Mouse (Mus musculus) gastrocnemius, postnatal 14 days (tissue): ENCODE results near the gene Rhbdl1. TPM values are rescaled to one million over a fixed set of nuclear protein-coding genes. Genes with fewer than 3 reads are reported as not detected.
A peak's percentile ranks its signal among the peaks of the same experiment; 100 is the strongest.
"Not testable (repeated sequence)": the region's sequence is repeated elsewhere in the genome, so short reads cannot be mapped to it uniquely, and the experiment has no call there.

ENCODE experiments used
- DNase-seq: peaks from one replicate; pipeline ENCODE4 v3.0.0; 2021; ENCODE audit warnings: mixed read lengths
- intact Hi-C: fragments of 180-260 bp; cut with DNase I; formaldehyde crosslinking; loops from one replicate; pipeline ENCODE4 v1.15.1; 2025; ENCODE audit warnings: low total_unique reads
- total RNA-seq, 2 experiments: library from RNA; stranded (reverse); gene quantifications; 2 replicates each; pipeline ENCODE4 v1.2.3; 2021

Gene Rhbdl1
- total RNA-seq, 2 experiments from 2014 or later = 11.7 to 12.0 TPM

DNA sequence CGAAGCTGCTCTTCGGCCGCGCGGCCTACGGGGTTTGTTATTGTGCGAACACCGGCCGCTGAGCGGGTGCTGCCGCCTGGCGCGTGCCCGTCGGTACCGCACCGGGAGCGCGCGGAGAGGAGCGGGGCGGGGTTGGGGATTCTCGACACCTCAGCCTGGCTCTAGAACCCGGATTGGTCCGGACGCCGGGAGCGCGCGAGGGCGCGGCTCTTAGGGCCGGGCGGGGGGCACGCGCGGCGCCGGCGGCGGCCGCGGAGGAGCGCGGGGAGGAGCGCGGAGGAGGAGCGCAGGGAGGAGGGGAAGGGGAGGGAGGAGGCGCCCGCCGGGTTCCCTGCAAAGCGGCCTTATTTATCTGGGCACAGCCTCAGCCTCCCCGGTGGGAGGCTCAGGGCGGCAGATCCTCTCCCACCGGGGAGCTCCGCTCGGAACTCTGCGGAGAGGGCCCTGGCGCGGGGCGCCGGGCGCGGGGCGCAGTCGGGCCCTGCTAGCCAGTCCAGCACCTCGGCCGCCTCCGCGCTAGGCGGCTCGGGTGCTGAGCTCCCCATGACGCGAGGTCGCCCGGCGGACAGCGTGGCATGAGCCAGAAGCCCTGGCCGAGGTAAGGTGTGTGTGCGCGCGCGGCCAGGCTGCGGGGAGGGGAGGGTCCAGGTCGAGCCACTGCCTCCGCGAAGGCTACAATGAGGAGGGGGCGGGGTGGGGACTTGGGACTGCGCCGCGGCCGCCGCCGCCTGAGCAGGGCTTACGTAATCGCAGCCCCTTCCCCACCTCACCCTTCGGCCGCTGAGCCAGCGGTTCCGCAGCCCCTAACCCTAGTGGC, 28.1 kb downstream of the Rhbdl1 start, which contains the start of gene Fbxl16:
Gene Fbxl16, plus strand, starts transcription at position 297 of the 817 bp plus-strand sequence.
- intact Hi-C loops = no loop called here
- peak; percentile 64 for DNase-seq

DNA sequence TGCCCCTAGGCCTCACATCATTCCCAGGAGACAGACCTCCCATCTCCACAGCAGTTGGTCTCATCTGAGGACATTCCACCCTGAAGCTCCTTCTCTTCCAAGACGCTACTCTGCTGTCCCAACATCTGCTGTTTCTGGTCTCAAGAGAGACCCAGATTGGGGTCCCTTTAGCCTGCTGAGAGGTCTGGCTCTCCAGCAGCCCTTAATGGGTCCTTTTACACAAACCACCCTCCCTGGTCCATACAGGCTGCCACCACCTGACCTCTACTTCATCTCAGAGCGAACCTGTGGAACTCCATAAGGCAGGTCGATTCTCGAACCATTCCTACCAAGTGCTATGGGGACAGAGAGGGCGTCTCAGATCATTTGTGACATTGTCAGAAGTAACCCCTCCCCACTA, 29.1 kb downstream of the Rhbdl1 start:
- intact Hi-C loops = no loop called here
- DNase-seq = no peak

DNA sequence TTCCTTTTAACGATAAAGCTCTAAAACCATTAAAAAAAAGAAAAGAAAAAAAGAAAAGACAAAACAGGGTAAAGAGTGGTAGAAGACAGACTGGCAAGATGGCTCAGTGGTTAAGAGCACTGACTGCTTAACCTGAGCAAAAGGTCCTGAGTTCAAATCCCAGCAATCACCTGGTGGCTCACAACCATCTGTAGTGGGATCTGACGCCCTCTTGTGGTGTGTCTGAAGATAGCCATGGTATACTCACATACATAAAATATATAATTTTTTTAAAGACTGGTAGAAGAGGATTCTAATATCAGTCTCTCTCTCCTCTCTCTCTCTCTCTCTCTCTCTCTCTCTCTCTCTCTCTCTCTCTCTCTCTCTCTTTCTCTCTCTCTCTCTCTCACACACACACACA, 29.6 kb downstream of the Rhbdl1 start:
- intact Hi-C loops, DNase-seq: not testable (repeated sequence)

DNA sequence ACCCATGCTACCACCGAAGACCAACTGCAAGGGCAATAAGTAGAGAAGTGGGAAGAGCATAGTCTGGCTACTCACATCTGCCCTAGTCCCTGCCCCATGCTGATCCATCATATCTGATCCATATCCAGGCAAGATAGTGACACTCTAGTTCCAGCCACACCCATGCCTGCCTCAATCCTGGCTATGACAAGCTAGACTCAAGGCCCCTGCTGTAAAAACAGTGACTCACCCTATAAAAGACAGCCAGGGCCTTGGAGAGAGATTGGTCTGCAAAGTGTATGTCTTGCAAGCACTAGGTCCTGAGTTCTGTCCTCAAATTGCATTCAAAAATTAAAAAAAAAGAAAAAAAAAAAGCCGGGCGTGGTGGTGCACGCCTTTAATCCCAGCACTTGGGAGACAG, 30.6 kb downstream of the Rhbdl1 start:
- DNase-seq = no peak
- intact Hi-C loops = no loop called here

DNA sequence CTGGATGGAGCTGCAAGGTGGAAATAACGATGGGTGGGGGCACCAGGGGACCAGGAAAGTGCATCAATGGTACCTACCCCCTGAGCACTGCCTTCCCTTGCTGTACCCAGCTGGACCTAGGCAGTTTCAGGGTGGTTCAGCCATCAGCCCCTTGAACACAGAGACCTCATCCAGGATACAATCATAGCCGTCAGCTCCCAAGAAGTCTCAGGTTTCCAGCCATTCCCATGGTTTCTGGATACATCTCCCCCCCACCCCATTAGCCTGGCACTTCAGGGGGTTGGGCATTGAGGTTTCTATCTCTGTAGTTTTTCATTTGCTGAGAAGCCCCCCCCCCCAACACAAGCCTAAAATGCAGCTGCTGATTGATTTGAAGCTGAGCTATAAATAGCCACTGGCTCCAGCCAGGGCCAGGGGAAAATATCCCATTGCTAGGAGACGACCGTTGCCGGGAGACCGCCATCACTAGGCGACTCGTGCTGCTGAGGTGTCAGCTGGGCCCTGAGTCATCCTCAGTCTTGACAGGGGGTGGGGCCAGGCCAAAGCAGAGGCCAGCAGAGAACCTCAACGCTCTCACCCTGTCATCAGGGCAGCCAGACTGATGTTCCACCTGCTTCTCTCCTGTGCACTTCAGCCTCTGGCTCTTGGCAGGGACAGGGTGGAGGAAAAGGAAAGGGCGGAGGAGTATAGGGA, 34.1 kb downstream of the Rhbdl1 start:
- intact Hi-C loops = loop anchor here (2.0 kb wide), 1 partner anchor 30 kb away; the partner anchor contains the start of gene Narfl
- peak; percentile 70 for DNase-seq

DNA sequence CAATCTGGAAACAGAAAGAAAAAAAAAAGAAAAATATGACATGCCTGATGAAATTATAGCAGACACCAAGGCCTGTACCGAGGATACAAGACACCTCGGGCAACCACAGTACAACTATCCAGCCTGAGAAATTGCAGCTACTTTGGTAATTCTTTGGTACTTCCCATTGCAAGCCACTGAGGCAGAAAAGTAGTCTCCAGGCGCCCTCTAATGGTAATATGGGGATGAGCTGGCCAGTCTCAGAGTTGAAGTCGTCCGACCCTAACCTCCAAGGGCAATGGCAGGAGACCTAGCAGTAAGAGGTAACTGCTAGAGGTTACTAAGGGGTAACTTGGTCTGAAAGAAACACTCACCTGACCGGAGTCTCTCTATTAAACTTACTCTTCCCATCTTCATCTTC, 36.1 kb downstream of the Rhbdl1 start:
- intact Hi-C loops = no loop called here
- DNase-seq = peak; percentile 52

DNA sequence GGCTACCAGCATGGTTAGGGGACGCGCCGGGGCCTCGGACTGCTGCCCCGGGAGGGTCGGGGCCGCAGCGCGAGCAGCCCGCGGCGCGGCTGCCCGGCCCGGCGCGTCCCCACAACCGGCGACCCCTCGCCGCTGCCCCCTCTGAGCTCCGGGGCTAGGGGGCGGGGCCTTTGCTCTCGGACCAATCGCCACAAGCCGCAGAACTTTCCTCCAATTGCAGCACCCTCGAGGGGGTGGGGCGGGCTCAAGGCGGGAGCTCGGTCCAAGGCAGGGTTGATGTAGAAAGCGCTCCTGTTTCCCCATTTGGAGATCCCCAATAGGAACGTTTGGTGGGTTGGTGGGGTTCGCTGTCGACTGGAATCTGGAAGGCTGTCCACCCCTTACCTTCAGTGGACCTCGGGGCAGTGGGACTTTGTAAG, 40.1 kb downstream of the Rhbdl1 start, which contains the start of gene Metrn:
Gene Metrn, minus strand, starts transcription at position 186 of the 419 bp plus-strand sequence.
- DNase-seq = peak; percentile 92

DNA sequence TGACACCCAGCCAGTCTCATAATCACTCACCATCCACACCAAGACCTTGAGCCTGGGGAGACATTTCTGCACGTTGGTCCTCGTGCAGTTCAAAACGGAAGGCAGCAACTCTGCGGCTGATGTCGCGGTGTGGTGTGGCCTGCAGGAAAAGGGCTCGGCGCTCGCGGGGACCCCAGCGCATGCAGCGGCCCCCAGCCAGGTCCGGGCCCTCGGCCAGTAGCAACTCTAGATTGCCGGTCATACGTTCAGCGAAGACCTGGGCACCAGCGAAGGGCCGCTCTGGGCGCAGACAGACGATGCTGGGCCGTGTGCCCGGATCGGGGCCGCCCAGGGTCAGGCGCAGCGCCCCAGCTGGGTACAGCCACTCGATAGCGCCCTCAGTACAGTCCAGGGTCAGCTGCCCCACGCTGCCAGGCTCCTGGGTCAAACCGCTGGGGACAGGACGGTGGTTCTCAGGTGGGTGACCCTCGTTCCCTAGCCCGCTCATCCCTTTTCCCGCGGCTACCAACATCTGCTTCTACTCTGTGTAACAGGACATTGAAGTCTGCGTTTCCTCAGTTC, 40.8 kb downstream of the Rhbdl1 start:
- intact Hi-C loops = loop anchor here (5.0 kb wide), 1 partner anchor 64 kb away; no protein-coding TSS in a partner anchor
- peak; percentile 63 for DNase-seq

More for the DNA sequence above, 40.1 kb downstream of the Rhbdl1 start, which contains the start of gene Metrn:
- intact Hi-C loops = loop anchor here (5.0 kb wide), 1 partner anchor 65 kb away; no protein-coding TSS in a partner anchor

DNA sequence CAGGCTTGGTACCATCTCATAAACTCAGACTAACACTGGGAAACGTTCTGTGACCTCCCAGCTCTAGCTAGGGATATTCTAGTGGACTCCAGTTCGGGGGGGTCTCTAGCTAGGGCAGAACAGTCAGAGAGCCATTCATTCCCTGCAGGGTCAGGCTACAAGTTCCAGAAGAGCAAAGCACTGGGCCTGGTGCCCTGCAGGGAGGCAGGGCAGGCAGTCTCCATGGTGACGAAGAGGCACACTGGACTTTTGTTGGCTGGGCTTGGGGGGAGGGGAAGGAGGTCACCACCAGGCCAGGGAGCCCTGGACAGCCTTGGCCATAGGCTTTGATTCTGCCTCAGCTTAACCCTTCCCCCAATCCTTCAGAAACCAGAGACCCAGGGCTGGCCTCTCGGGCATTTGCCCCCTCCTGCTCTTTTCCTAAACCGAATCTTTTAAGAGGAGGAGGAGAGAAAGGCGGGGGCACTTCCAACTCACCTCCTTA, 41.4 kb downstream of the Rhbdl1 start, which contains the start of gene AC134908.4:
Gene AC134908.4, minus strand, starts transcription at position 51 of the 484 bp plus-strand sequence.
- intact Hi-C loops = loop anchor here (5.0 kb wide), 1 partner anchor 63 kb away; no protein-coding TSS in a partner anchor
- no peak for DNase-seq

DNA sequence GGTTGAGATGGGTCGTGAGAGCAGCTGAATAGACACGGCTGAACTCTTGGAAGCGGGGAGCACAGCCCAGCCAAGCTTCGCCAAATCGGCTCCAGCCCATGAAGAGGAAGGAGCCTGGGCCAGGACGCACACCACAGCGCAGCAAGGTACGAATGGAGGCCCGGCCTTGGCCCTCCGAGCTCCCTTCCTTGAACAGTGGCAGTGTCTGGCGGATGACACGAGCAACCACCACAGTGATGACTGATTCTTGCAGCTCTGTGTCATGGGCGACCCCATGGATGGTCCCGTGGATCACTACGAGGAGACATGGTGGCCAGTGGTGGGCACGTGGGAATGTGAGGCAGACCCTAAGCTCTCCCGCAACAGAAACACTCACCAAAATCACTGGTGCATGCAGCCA, 42.1 kb downstream of the Rhbdl1 start:
- intact Hi-C loops = loop anchor here (5.0 kb wide), 1 partner anchor 63 kb away; no protein-coding TSS in a partner anchor
- no peak for DNase-seq

DNA sequence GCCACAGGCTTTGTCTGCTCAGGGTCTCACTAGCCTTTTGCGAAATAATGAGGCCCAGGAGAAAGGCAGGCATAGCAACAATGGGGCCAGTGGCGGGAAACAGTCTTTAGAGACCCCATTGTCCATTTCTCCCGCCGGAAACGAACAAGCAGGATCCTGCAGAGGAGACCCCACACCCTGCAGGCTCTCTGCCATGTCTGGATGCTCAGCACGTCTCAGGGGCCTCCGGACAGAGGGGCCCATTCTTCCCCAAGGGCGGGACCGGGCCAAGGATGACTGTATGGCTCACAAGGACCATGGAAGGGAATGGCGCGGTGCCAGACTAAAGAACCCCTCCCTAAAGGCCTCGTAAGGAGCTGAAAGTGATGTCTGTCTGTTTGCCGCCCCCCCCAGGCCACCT, 42.9 kb downstream of the Rhbdl1 start:
- DNase-seq = no peak
- intact Hi-C loops = no loop called here

DNA sequence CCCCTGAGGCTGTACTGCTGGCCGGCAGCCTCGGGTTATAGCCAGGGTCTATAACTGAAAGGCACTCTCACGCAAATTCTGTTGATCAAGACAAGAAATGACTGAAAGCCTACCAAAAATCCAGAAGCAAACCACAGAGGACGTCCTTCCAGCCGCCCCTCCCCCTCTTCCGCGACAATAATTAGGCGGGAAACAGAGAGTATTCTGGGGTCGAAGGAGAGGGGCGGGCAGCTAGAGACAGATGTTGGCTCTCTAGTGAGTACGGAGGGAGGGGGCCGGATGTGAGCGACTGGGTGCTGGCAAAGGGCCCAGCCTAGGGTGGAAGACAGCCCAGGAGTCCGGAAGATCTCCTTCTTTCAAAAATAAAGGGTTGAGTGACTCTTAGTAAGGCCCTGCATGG, 44.5 kb downstream of the Rhbdl1 start, which contains the start of gene Fam173a:
Gene Fam173a, minus strand, starts transcription at position 287 of the 400 bp plus-strand sequence.
- intact Hi-C loops = no loop called here
- peak; percentile 84 for DNase-seq

DNA sequence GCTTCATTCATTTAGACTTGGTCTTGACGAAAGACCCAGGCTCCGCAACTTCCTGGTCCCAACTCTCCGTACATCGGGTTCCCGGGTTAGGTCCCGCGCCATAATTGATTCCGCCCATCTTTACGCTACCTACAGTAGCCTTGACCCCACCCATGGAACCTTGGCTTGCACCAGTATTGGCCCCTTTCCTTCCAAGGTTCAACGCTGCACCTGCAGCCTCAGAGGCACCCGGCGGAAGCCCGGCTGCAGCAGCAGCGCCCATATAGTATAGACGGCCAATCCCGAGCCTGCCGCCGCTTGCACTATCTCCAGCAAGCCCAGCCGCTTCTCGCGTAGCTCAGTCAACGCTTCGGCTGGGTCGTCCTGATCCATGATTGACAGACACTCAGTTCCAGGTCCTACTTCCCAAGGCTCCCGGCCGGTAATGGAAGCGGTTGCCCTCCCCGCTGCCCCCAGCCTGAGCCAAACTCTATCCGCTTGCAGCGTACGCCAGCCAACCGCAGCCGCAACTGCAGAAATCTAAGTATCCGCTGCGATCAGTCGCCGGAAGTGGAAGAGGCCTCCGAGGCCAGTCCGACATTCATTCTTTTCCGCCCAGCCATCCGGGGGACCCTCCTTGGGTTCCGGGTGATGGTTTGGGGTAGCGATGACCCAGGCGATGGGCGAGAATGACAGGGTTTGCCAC, 45.1 kb downstream of the Rhbdl1 start:
- intact Hi-C loops = no loop called here
- DNase-seq = peak; percentile 84

DNA sequence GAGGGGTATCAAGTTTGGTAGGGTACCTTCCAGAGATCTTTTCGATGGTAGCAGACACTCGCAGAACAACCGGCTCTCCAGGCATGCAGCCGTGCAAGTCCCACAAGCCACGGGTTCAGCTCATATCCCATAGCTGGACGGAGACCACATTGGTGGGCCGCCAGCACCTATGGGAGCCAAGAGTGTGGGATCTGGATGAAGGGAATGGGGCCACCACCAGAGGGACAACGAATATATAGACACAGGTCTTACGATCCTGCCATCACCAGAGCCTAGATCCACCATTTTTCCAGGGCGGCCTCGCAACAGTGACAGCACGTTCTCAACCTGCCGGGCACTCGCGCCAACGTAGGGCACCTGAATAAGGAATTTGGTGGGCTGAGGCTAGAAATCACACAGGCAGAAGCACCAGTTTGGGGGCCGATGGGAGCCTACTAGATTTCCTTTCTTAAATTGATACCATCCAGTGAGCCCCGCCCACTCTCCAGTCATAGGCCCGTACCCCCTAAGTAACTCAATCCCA, 45.7 kb downstream of the Rhbdl1 start:
- no peak for DNase-seq
- intact Hi-C loops = no loop called here

DNA sequence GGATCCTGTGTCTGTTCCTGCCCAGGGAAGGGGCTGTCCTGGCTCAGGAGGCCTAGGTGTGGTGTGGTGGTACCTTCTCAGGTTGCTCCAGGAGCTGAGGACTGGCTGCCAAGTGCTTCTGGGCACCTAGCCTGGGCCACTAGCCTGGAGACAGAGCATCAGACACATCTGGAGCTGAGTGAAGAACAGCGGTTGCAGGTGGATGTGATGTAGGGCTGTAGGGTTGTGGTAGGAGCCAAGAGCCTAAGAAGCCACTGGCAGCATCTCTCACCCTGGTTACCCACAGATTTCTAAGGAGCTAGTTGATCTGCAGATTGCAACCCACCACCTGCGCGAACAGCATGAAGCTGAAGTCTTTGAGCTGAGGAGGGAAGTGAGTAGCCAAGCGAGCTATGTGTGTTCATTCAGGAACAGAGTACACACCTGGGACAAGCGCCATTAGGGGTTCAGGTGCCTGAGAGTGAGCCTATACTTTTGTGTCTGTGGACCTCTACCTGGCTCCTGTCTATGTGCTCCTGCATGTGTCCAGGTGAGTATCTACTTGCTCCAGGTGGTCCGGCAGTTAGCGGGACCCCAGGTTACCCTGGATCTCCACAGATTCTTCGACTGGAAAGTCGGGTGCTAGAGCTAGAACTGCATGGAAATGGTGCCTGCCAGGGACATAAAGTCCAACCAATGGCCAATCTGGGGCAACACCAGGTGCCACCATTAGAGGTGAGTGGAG, 50.2 kb downstream of the Rhbdl1 start:
- DNase-seq = no peak
- intact Hi-C loops = no loop called here

DNA sequence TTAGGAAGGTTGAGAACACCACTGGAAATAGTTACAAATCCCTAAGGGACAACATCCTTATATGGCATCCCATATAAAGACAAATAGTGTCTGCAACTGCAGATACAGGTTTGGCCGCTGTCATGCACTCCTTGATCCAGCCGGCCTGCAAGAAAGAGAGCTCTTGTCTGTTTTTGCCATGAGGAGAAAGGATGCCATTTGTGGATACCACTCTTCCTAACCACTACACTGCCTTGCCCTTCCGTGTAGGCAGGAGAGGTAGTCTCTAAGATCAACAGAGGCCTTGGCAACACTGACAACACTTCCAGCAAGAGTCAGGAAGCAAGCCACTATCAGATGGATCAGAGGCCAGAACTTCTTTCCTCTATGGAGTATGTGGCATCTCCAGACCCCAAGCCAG, 50.8 kb downstream of the Rhbdl1 start, which contains the start of gene Ccdc78:
Gene Ccdc78, plus strand, starts transcription at position 301 of the 400 bp plus-strand sequence.
- intact Hi-C loops = no loop called here
- no peak for DNase-seq

DNA sequence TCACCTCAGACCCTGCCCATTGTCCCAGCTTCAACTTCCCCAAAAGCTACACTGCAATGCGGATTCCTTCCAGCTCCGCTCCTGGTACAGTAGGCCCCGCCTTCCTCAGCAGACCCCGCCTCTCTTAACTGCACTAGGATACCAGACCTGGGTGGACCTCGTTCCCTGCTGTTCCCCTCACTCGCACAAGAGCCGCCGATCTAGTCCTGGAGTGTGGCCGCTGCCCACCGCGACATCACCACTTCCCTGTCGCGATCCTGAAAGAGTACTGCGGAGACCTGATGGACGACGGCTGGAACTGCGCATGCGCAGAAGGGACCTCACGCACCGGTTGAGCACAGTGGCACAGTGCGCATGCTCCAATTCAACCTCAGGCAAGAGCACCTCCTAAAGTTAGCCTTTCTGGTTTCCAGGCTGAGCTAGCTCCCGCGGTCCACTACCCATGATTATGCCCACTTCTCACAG, 51.8 kb downstream of the Rhbdl1 start, which contains the start of gene Haghl:
Gene Haghl, minus strand, starts transcription at position 393 of the 465 bp plus-strand sequence.
- DNase-seq = peak; percentile 95
- intact Hi-C loops = no loop called here
